Mouse (Mus musculus): Measurements from ENCODE around the gene Zfp599. TPM values are rescaled to one million over a fixed set of nuclear protein-coding genes. Genes with fewer than 3 reads are reported as not detected.
A peak's percentile ranks its signal among the peaks of the same experiment; 100 is the strongest.
"Not testable (repeated sequence)": the region's sequence is repeated elsewhere in the genome, so short reads cannot be mapped to it uniquely, and the experiment has no call there.

Zfp599 gene
- total RNA-seq (2021), result 1 to 10 TPM; 3.7 to 4.2 TPM

GRCm38 (mm10) chr9:22259184-22260091, at the start of gene Zfp599:
Gene Zfp599, minus strand, starts transcription at chr9:22259895.
- peak; percentile 39 to 74 for DNase-seq (ENCODE audit: extremely low spot score in 1 of 2, low spot score in 2 of 2)
- intact Hi-C loops (cut with DNase I), result no loop called here

GRCm38 (mm10) chr9:22307920-22308262, 48.2 kb upstream of the Zfp599 start:
- intact Hi-C loops (cut with DNase I), result not testable (repeated sequence)

GRCm38 (mm10) chr9:22307156-22307919, 47.6 kb upstream of the Zfp599 start, which contains the start of gene Zfp810:
Gene Zfp810, minus strand, starts transcription at chr9:22307648.
- DNase-seq (ENCODE audit: extremely low spot score in 1 of 2, low spot score in 2 of 2), result peak; percentile 96 to 97
- intact Hi-C loops (cut with DNase I), result no loop called here

More at GRCm38 (mm10) chr9:22307920-22308262, 48.2 kb upstream of the Zfp599 start:
- DNase-seq (ENCODE audit: extremely low spot score in 1 of 2, low spot score in 2 of 2), result not testable (repeated sequence)

- intact Hi-C loops (cut with DNase I), result no loop called here
- no peak for DNase-seq (ENCODE audit: extremely low spot score in 1 of 2, low spot score in 2 of 2)
These were observed 47.0 kb upstream of the Zfp599 start for GRCm38 (mm10) chr9:22306726-22307125.

GRCm38 (mm10) chr9:22302199-22302598, 42.5 kb upstream of the Zfp599 start:
- DNase-seq (ENCODE audit: extremely low spot score in 1 of 2, low spot score in 2 of 2), result no peak
- intact Hi-C loops (cut with DNase I), result no loop called here

- DNase-seq (ENCODE audit: extremely low spot score in 1 of 2, low spot score in 2 of 2), result no peak
- intact Hi-C loops (cut with DNase I), result no loop called here
These were observed 19.0 kb upstream of the Zfp599 start for GRCm38 (mm10) chr9:22278733-22279132.

GRCm38 (mm10) chr9:22268886-22269285, 9.2 kb upstream of the Zfp599 start:
- DNase-seq (ENCODE audit: extremely low spot score in 1 of 2, low spot score in 2 of 2), result no peak
- intact Hi-C loops (cut with DNase I), result no loop called here

- DNase-seq (ENCODE audit: extremely low spot score in 1 of 2, low spot score in 2 of 2), result no peak
- intact Hi-C loops (cut with DNase I), result no loop called here
These were observed 2.9 kb upstream of the Zfp599 start for GRCm38 (mm10) chr9:22262611-22263010.

GRCm38 (mm10) chr9:22261594-22261993, 1.9 kb upstream of the Zfp599 start:
- no peak for DNase-seq (ENCODE audit: extremely low spot score in 1 of 2, low spot score in 2 of 2)
- intact Hi-C loops (cut with DNase I), result no loop called here

- DNase-seq (ENCODE audit: extremely low spot score in 1 of 2, low spot score in 2 of 2), result no peak
- intact Hi-C loops (cut with DNase I), result no loop called here
These were observed 362 bp upstream of the Zfp599 start for GRCm38 (mm10) chr9:22260092-22260422.

GRCm38 (mm10) chr9:22258784-22259183, 911 bp downstream of the Zfp599 start:
- intact Hi-C loops (cut with DNase I), result no loop called here

GRCm38 (mm10) chr9:22256579-22256978, 3.1 kb downstream of the Zfp599 start:
- DNase-seq (ENCODE audit: extremely low spot score in 1 of 2, low spot score in 2 of 2), result no peak
- intact Hi-C loops (cut with DNase I), result no loop called here

More at GRCm38 (mm10) chr9:22258784-22259183, 911 bp downstream of the Zfp599 start:
- DNase-seq (ENCODE audit: extremely low spot score in 1 of 2, low spot score in 2 of 2), result no peak

- intact Hi-C loops (cut with DNase I), result no loop called here
- no peak for DNase-seq (ENCODE audit: extremely low spot score in 1 of 2, low spot score in 2 of 2)
These were observed 15.5 kb downstream of the Zfp599 start for GRCm38 (mm10) chr9:22244242-22244641.

- intact Hi-C loops (cut with DNase I), result no loop called here
- no peak for DNase-seq (ENCODE audit: extremely low spot score in 1 of 2, low spot score in 2 of 2)
These were observed 19.7 kb downstream of the Zfp599 start for GRCm38 (mm10) chr9:22240001-22240400.

GRCm38 (mm10) chr9:22230556-22230955, 29.1 kb downstream of the Zfp599 start:
- DNase-seq (ENCODE audit: extremely low spot score in 1 of 2, low spot score in 2 of 2), result no peak
- intact Hi-C loops (cut with DNase I), result no loop called here

GRCm38 (mm10) chr9:22230061-22230460, 29.6 kb downstream of the Zfp599 start:
- no peak for DNase-seq (ENCODE audit: extremely low spot score in 1 of 2, low spot score in 2 of 2)
- intact Hi-C loops (cut with DNase I), result no loop called here

- intact Hi-C loops (cut with DNase I), result loop anchor here (5.0 kb wide), 1 partner anchor 178 kb away; no protein-coding TSS in a partner anchor
- no peak for DNase-seq (ENCODE audit: extremely low spot score in 1 of 2, low spot score in 2 of 2)
These were observed 30.2 kb downstream of the Zfp599 start for GRCm38 (mm10) chr9:22229386-22230026.

GRCm38 (mm10) chr9:22226846-22227245, 32.8 kb downstream of the Zfp599 start:
- intact Hi-C loops (cut with DNase I), result loop anchor here (5.0 kb wide), 1 partner anchor 180 kb away; no protein-coding TSS in a partner anchor
- no peak for DNase-seq (ENCODE audit: extremely low spot score in 1 of 2, low spot score in 2 of 2)

GRCm38 (mm10) chr9:22226389-22226673, 33.4 kb downstream of the Zfp599 start:
- DNase-seq (ENCODE audit: extremely low spot score in 1 of 2, low spot score in 2 of 2), result not testable (repeated sequence)
- intact Hi-C loops (cut with DNase I), result loop anchor here (5.0 kb wide), 1 partner anchor 181 kb away; no protein-coding TSS in a partner anchor
